Mouse (Mus musculus): Measurements from ENCODE around the gene Tmem39a.

DNA sequence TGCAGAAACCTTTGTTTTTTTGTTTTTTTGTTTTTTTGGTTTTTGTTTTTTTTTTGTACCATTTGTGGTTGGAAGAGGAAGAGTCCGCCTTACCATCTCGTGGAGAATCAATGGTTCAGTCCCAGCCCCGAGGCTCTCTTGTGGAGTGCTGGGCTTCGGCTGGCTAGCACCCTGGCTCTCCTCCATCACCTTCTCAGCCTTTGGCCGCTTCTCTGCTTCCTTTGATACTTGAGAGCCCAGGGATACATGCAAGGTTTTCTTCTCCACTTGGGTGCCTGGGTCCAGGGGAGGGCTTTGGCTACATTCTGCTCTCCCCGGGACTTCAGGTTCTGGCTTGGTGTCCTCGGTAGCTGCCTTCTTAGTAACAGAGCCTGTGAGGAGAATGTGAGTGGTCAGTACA lies 48.0 kb downstream of the Tmem39a start:
- TF ChIP-seq CTCF (IDR thresholded peaks at IDR 0.05; ENCODE audit: insufficient read depth, low read depth, low read length) (no peak), POLR2A (IDR thresholded peaks at IDR 0.05; ENCODE audit: insufficient read depth, low read depth, low read length) (no peak)

Data from olfactory bulb, adult 2 months (tissue).